Mouse (Mus musculus): ENCODE data around the gene Plvap. TPM values are rescaled to one million over a fixed set of nuclear protein-coding genes. Genes with fewer than 3 reads are reported as not detected.

The Plvap gene
- polyA plus RNA-seq, 1 experiment from 2014 or later, result 5.6 TPM

- Histone ChIP-seq H3K9ac (no peak overlapping the region), H3K27ac (no peak overlapping the region)
- ATAC-seq (replicated peaks), result no peak
Observed at GRCm38 (mm10) chr8:71497077-71497645, 14.4 kb downstream of the Plvap start.

GRCm38 (mm10) chr8:71496481-71496880 is 15.1 kb downstream of the Plvap start:
- H3K4me1 ChIP-seq, result no peaks in the 10 kb centered on the region
- H3K4me3 ChIP-seq, result no peak overlapping the region
- no peaks in the 10 kb centered on the region for H3K9me3 ChIP-seq
- H3K27me3 ChIP-seq (replicated peaks), result 0 out of 2 replicates have a peak, but pooled peaks cover 3% of the 10 kb centered on the region
- WGBS, result 54% methylated on average over 11 of the region's 11 CpGs
- ATAC-seq (replicated peaks), result no peak
- H3K4me2 ChIP-seq, result no peak overlapping the region
- H3K9ac ChIP-seq, result no peak overlapping the region
- H3K27ac ChIP-seq, result no peak overlapping the region
- H3K36me3 ChIP-seq (replicated peaks), result no peaks in the 10 kb centered on the region; the same call in 1 of the 2 replicates

More at GRCm38 (mm10) chr8:71497077-71497645, 14.4 kb downstream of the Plvap start:
- Histone ChIP-seq H3K4me2 (no peak overlapping the region), H3K36me3 (replicated peaks) (no peaks in the 10 kb centered on the region; the same call in 1 of the 2 replicates), H3K27me3 (replicated peaks) (0 out of 2 replicates have a peak, but pooled peaks cover 3% of the 10 kb centered on the region), H3K9me3 (no peaks in the 10 kb centered on the region), H3K4me1 (no peaks in the 10 kb centered on the region), H3K4me3 (no peak overlapping the region)
- WGBS, result 86% methylated on average over 1 of the region's 1 CpGs

- Histone ChIP-seq H3K27me3 (replicated peaks) (0 out of 2 replicates have a peak, but pooled peaks cover 3% of the 10 kb centered on the region), H3K4me3 (no peak overlapping the region), H3K9me3 (no peaks in the 10 kb centered on the region), H3K4me2 (no peak overlapping the region), H3K36me3 (replicated peaks) (no peaks in the 10 kb centered on the region; the same call in 1 of the 2 replicates), H3K9ac (no peak overlapping the region), H3K27ac (no peak overlapping the region), H3K4me1 (no peaks in the 10 kb centered on the region)
- 92% methylated on average over 5 of the region's 5 CpGs for WGBS
- no peak for ATAC-seq (replicated peaks)
Observed at GRCm38 (mm10) chr8:71495811-71496210, 15.7 kb downstream of the Plvap start.

- Histone ChIP-seq H3K4me2 (no peak overlapping the region), H3K27ac (no peak overlapping the region), H3K9me3 (no peaks in the 10 kb centered on the region), H3K27me3 (replicated peaks) (0 out of 2 replicates have a peak, but pooled peaks cover 3% of the 10 kb centered on the region), H3K4me1 (peaks cover 2% of the 10 kb centered on the region), H3K9ac (no peak overlapping the region), H3K4me3 (no peak overlapping the region), H3K36me3 (replicated peaks) (no peaks in the 10 kb centered on the region; the same call in 1 of the 2 replicates)
- peak; percentile 38 for ATAC-seq (replicated peaks)
- 26% methylated on average over 16 of the region's 16 CpGs for WGBS
Observed at GRCm38 (mm10) chr8:71495039-71495438, 16.5 kb downstream of the Plvap start.

- Histone ChIP-seq H3K4me3 (peak overlapping the region; percentile 68), H3K9ac (peak overlapping the region; percentile 71), H3K4me2 (peak overlapping the region; percentile 100), H3K27ac (peak overlapping the region; percentile 73), H3K9me3 (no peaks in the 10 kb centered on the region), H3K36me3 (replicated peaks) (peaks cover 6% of the 10 kb centered on the region; the same call in 1 of the 2 replicates), H3K27me3 (replicated peaks) (no peaks in the 10 kb centered on the region), H3K4me1 (peaks cover 54% of the 10 kb centered on the region)
- under 1% methylated on average over 22 of the region's 22 CpGs for WGBS
- peak; percentile 82 for ATAC-seq (replicated peaks)
Observed at GRCm38 (mm10) chr8:71488454-71488853, 23.1 kb downstream of the Plvap start.

GRCm38 (mm10) chr8:71487691-71488445 is 23.7 kb downstream of the Plvap start, which contains the start of gene Gtpbp3:
Gtpbp3 (plus strand) TSS chr8:71488103.
- Histone ChIP-seq H3K27me3 (replicated peaks) (no peaks in the 10 kb centered on the region), H3K9ac (peak within 1 kb of the TSS; percentile 71), H3K36me3 (replicated peaks) (0 out of 2 replicates have a peak, but pooled peaks cover 6% of the 10 kb centered on the region), H3K4me1 (peaks cover 57% of the 10 kb centered on the region), H3K4me3 (peak within 1 kb of the TSS; percentile 68), H3K9me3 (no peaks in the 10 kb centered on the region), H3K27ac (peak within 1 kb of the TSS; percentile 73), H3K4me2 (peak within 1 kb of the TSS; percentile 100)
- WGBS, result under 1% methylated on average over 33 of the region's 33 CpGs
- peak; percentile 25 for ATAC-seq (replicated peaks)

GRCm38 (mm10) chr8:71486136-71486529 is 25.4 kb downstream of the Plvap start:
- Histone ChIP-seq H3K27ac (peak overlapping the region; percentile 89), H3K4me2 (peak overlapping the region; percentile 86), H3K27me3 (replicated peaks) (no peaks in the 10 kb centered on the region), H3K4me3 (peak overlapping the region; percentile 98), H3K36me3 (replicated peaks) (peaks cover 15% of the 10 kb centered on the region; the same call in 1 of the 2 replicates), H3K9me3 (no peaks in the 10 kb centered on the region), H3K4me1 (peaks cover 62% of the 10 kb centered on the region), H3K9ac (peak overlapping the region; percentile 99; the same call in 1 of the 2 replicates)
- no peak for ATAC-seq (replicated peaks)
- 11% methylated on average over 7 of the region's 7 CpGs for WGBS

GRCm38 (mm10) chr8:71485142-71486135 is 26.1 kb downstream of the Plvap start, which contains the start of gene Ano8:
Ano8 (minus strand) TSS chr8:71485963.
- Histone ChIP-seq H3K4me1 (peaks cover 62% of the 10 kb centered on the region), H3K9me3 (no peaks in the 10 kb centered on the region), H3K27me3 (replicated peaks) (no peaks in the 10 kb centered on the region), H3K36me3 (replicated peaks) (peaks cover 22% of the 10 kb centered on the region; the same call in 1 of the 2 replicates), H3K4me2 (peak within 1 kb of the TSS; percentile 86), H3K9ac (peak within 1 kb of the TSS; percentile 99), H3K4me3 (peak within 1 kb of the TSS; percentile 98), H3K27ac (peak within 1 kb of the TSS; percentile 89)
- ATAC-seq (replicated peaks), result peak; percentile 82
- WGBS, result 5% methylated on average over 55 of the region's 58 CpGs

GRCm38 (mm10) chr8:71484736-71485135 is 26.8 kb downstream of the Plvap start:
- peak overlapping the region; percentile 99 for H3K9ac ChIP-seq
- peak overlapping the region; percentile 98 for H3K4me3 ChIP-seq
- peaks cover 57% of the 10 kb centered on the region for H3K4me1 ChIP-seq
- H3K27me3 ChIP-seq (replicated peaks), result no peaks in the 10 kb centered on the region
- H3K9me3 ChIP-seq, result no peaks in the 10 kb centered on the region
- 0 out of 2 replicates have a peak overlapping the region, but pooled peaks have one; percentile 89 for H3K27ac ChIP-seq
- ATAC-seq (replicated peaks), result no peak
- 93% methylated on average over 19 of the region's 19 CpGs for WGBS
- peak overlapping the region; percentile 86 for H3K4me2 ChIP-seq
- peaks cover 29% of the 10 kb centered on the region; the same call in 1 of the 2 replicates for H3K36me3 ChIP-seq (replicated peaks)

- ATAC-seq (replicated peaks), result no peak
- Histone ChIP-seq H3K9ac (no peak overlapping the region), H3K4me2 (0 out of 2 replicates have a peak overlapping the region, but pooled peaks have one; percentile 86), H3K4me1 (peaks cover 49% of the 10 kb centered on the region), H3K9me3 (no peaks in the 10 kb centered on the region), H3K27me3 (replicated peaks) (no peaks in the 10 kb centered on the region), H3K36me3 (replicated peaks) (peaks cover 33% of the 10 kb centered on the region), H3K27ac (no peak overlapping the region), H3K4me3 (no peak overlapping the region)
- WGBS, result 57% methylated on average over 8 of the region's 8 CpGs
Observed at GRCm38 (mm10) chr8:71483932-71484331, 27.6 kb downstream of the Plvap start.

GRCm38 (mm10) chr8:71478943-71479342 is 32.6 kb downstream of the Plvap start:
- ATAC-seq (replicated peaks), result no peak
- no peak overlapping the region for H3K4me2 ChIP-seq
- peaks cover 41% of the 10 kb centered on the region for H3K36me3 ChIP-seq (replicated peaks)
- H3K4me3 ChIP-seq, result no peak overlapping the region
- no peaks in the 10 kb centered on the region for H3K9me3 ChIP-seq
- no peak overlapping the region for H3K27ac ChIP-seq
- no peak overlapping the region for H3K9ac ChIP-seq
- no peaks in the 10 kb centered on the region for H3K27me3 ChIP-seq (replicated peaks)
- H3K4me1 ChIP-seq, result peaks cover 31% of the 10 kb centered on the region
- 94% methylated on average over 11 of the region's 11 CpGs for WGBS

Data from midbrain, embryonic 15.5 days (tissue).